Mouse (Mus musculus) cerebellum, adult 18-20 months (tissue): ENCODE data around the gene Arhgap9.
A peak's percentile ranks its signal among the peaks of the same experiment; 100 is the strongest.

ENCODE experiments used
- DNase-seq, 2 experiments: peaks; one replicate each; pipeline ENCODE4 v3.0.0; 2021

Arhgap9 gene

DNA sequence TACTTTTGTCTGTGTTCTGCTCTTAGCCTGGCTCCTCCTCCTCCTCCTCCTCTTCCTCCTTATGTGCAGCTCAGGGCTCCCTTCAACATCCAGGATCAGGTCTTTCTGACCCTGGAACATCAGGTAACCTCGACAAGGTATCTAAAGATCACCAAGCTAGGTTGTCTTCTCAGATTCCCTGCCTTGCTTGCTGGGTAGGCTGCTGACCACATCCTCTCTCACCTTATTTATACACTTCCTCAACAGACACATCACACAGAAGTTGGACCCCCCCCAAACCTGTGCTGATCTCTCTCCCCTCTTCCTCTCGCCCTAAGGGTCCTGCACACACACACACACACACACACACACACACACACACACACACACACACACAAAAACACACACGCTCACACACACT, at the start of gene Arhgap9:
Gene Arhgap9 (plus strand): TSS at position 344 of the 400 bp plus-strand sequence.
- DNase-seq = no peak

DNA sequence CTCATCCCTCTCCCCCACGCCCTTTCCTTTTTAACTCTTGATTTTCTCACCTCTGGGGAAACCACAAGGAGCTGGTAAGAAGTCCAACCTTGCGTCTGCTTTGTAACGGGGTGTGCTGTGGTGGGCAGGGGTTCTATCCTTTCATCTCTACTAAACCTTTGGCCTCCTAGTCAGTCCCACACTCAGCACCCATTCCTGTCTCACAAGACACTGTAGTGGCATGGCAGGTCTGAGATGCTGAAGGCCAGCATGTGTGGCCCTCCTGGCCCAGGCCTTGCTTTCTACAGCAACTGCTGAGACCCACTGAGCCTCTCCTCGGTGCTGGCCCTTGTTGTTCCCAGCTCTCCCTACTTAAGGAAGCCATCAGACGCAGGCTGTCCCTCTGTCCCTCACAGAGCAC, 49.4 kb upstream of the Arhgap9 start:
- DNase-seq = no peak

DNA sequence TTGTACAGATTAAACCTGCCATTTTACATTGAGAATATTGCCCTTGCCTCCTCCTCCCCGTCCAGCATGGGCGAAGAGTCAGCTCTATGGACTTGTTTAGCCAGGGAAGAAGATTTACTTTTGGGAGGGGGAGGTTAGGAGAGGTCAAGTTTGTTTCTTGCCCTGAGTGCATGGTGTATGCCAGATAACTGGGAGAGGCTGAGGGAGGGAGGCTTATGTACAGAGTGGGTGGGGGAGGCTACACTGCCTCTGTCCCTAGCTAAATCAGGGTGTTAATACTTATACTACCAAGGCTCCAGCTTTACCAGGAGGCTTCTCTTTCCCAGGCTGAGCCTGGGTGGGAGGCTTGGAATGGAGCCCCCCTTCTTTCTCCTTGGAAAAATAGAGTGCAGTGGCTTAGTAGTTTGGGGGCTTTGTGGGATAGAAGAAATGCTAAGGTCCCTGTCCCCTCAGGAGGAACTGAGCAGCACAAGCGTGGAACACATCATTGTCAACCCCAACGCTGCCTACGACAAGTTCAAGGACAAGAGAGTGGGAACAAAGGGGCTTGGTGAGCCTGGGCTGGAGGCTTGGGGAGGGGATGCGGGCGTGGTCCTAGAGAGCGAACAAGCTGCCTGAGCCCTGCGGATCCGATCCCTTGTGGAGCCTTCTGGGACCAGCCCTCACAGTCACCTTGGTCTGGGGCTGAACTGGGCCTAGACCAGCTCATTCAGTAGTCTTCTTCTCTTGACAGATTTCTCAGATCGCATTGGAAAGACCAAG, 47.3 kb upstream of the Arhgap9 start:
- no peak for DNase-seq

DNA sequence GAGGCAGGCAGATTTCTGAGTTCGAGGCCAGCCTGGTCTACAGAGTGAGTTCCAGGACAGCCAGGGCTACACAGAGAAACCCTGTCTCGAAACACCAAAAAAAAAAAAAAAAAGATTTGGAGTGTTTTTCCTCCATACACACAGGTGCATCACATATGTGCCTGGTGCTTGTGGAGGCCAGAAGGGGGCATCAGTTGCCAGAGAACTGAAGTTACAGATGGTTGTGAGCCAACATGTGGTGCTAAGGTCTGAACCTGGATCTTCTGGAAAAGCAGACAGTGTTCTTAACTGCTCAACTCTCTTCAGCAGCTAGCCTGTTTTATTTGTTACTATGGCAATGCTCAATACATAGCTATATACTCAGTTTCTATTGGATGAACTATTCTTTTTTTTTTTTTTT, 42.0 kb upstream of the Arhgap9 start:
- DNase-seq = no peak

DNA sequence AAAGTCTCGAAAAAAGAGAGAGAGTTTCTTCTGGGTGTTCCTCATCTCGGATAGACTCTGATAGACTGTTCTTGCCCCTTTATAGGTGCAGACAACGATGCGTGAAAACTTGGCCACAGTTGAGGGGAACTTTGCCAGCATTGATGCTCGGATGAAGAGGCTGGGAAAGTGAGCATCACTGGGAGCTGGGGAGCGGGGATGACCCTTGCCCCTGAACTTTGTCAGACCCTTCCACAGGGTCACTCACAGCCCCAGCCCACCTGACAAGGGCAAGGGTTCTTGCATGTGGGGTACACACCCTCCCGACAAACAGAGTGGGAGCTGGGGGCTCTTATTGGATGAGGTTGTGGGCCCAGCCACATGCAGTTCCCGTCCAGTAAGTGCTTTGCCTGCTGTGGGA, 40.4 kb upstream of the Arhgap9 start:
- no peak for DNase-seq

DNA sequence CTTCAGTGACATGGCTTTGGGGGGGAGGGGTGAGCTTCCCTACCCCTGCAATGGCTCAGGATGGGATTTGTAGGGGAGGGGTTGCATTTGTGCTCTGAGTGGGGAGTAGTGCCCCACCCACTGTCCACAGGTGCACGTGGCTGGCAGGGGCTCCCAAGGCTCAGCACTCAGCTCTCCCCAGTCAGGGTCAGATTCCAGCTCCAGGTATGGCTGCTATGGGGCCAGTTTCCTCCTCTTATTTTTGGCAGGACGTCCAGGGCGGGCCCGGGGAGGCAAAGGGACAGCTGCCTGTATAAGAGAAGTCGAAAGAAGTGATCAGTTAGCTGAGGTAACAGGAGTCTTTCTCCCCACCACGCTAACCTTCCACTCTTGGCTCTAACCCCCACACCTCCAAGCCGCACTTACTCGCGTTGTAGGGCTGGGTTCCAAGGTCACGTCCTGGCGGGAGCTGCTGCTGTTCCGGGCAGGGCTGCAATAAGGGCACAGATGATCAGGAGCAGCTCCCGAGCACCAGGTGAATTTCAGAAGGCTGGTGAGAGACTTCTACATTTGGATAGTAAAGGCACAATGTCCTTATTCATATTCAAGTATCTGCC, 39.0 kb upstream of the Arhgap9 start:
- DNase-seq = no peak

DNA sequence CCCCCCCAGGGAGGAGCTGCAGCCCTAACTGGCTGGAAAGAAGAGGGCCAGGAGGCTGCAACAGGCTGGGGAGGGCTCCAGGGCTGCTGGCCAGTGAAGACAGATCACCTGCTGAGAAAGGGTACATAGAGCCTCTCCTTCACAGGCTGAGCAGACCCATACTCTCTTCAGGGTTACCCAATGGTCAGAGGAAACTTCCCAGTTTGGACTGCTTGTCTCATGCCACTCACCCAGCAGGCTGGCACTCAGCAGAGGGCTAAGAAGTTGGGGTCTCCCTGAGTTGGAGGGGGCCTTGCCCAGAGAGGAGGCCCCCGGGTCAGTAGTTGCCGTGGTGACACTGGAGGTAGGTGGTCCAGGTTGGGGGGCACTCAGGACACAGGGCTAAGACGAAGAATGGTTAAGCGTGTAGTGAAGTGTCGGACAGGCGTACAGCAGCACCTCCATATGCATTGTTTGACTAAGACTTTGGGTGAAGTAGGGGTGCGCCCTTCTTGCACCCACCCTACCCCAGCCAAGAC, 37.6 kb upstream of the Arhgap9 start:
- DNase-seq = no peak

DNA sequence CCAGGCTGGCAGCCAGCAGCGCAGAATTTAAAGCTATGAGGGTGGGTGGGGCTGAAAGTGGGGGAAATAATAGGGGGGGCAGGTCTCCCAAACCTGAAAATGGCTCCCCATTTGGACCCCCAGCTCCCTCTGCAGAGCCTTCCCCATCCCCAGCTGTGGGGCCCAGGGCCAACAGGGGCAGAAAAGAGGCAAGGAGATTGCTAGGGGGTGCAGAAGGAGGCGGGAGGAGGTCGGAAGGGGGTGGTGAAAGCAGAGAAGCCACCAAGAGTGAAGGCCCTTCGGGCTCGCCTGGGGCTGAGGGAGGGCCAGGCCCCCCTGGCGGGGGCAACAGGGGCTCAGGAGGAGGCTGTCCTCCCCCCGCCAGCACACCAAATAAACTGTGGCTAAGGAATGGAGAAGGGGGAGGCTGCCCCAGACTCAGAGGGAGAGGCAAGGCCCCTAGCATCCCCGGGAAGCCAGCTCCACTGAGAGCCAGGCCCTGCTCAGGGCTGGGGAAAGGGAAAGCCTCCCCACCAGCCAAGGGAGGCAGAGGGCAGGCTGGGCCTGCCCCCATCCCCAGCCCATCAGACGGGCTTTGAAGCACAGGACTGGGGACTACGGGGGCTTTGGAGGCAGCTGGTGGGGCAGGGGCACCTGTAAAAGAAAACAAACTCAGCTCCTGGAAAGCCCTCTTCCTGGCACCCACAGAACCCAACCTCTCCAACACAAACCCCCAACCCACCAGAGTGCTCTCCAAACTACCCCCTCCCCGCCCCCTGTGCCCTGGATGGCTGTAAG, 36.9 kb upstream of the Arhgap9 start:
- no peak for DNase-seq

DNA sequence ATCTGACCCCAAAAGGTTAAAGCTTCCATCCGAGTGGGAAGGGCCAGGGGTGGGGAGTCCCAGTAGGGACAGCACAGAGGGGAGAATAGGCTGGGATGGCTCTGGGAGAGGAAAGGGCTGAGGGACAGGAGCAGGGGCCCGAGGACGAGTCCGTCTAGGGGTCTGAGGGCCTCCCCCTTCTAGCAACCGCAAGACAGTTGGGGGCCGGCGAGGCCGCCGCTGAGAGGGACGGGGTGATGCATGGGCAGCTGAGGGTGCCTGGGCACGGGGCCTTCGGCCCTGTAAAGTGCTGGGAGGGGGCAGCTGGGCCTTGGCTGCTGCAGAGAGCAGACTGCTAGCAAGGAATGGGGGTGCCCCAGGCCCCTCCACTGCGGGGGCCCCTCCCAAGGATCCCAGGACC, 36.1 kb upstream of the Arhgap9 start:
- DNase-seq = peak in 1 of 2 experiments; percentile 22

DNA sequence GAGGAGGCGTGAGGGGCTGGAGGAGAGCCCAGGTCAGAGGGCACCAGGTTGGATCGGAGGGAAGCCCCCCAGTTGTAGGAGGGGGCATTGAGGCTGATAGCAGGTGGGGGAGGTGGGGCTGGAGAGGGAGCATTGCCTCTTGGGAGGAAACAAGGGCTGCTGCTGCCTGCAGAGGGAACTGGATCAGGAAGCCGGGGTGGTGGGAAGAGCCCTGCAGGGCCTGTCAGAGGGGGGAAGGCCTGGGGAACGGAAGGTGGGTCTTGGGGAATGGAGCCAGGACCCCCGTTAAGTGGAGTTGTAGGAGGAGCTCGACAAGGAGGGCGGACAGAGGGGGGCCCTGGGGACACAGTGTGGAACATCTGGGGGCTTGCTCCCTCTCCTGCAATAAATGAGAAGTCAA, 35.6 kb upstream of the Arhgap9 start:
- no peak for DNase-seq

DNA sequence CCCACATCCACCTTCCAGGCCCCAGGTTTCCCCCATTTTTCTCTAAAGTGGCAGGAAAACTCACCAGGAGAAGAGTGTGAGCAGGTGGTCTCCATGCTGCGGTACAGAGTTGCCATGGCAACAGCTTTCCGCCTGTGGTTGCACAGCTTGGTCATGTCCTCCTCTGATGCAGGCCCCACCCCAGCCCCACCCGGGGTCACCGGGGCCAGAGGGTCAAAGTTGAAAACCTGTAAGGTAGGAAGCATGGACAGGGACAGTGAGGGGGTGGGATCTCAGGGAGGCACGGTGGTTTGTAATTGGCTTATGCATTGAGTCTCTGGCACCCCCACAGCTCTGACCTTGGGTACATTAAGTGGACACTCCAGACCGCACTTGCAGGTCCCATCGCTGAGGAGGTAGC, 35.0 kb upstream of the Arhgap9 start:
- peak in 1 of 2 experiments; percentile 23 for DNase-seq

DNA sequence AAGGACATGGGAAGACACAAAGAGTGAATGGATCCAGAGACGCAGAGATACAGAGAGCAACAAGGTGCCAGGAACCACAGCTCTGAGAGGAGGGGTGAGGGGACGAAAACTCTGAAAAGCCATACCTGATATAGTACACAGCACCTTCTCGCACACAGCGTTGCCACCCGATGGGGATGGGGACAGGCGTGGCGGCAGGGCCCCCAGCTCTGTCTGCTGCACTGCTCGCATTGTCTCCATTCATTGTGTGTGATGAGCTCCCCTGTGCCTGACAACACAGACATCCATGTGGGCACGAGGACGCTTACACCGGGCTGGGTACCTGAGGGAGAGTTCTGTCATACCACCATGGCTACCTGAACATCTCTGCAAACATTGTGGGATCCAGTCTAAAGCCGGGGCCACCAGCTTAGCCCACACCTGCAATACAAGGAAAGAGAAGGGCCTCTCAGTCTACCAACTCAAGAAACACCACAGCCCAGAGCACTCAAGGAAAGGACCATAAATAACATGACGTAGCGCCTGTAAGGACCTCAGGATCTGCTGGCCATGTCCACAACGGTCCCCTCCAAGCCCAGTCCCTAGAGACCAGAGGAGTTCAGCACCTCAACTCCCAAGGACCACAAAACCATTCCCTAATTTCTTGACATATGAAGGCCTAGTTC, 34.4 kb upstream of the Arhgap9 start:
- DNase-seq = peak in 1 of 2 experiments; percentile 26

DNA sequence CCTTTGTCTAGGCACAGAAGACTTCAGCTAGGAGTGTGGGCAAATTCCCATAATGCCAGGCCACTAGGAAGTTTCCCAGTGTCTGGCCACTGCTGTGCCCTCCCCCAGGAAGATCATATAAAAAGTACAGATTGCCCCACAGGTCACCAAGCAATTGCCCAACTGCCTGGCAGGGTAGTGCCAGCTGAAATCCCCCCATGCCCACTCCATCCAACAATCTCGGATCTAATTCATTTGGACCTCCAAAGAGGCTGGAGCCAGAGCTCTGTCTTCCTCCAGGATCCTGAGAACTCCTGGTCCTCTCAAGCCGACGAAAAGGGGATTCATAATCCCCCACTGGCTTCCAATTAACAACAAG, 33.8 kb upstream of the Arhgap9 start:
- DNase-seq = peak in 1 of 2 experiments; percentile 31

DNA sequence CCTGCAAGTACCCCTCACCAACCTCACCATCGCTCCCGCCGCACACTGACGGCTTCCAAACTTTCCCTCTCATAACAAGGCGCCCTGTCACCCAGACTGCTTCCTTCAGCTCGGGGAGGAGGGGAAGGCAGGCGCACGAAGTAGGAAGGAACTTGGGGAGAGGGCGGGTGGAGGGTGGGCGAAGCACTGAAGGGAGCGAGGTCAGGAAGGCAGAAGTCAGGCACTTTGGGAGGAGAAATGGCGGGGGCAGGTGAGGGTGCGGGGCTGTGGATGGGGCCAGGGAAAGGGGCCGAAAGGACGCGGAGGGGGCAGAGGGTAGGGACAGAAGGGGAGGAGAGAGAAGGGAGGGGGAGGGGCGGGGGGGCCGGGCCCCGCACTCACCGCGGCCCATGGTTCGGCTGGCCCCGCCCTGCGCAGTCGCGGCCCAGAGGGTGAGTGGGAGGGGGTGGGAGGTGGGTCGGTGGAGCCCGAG, 33.4 kb upstream of the Arhgap9 start:
- DNase-seq = peak in 1 of 2 experiments; percentile 55

DNA sequence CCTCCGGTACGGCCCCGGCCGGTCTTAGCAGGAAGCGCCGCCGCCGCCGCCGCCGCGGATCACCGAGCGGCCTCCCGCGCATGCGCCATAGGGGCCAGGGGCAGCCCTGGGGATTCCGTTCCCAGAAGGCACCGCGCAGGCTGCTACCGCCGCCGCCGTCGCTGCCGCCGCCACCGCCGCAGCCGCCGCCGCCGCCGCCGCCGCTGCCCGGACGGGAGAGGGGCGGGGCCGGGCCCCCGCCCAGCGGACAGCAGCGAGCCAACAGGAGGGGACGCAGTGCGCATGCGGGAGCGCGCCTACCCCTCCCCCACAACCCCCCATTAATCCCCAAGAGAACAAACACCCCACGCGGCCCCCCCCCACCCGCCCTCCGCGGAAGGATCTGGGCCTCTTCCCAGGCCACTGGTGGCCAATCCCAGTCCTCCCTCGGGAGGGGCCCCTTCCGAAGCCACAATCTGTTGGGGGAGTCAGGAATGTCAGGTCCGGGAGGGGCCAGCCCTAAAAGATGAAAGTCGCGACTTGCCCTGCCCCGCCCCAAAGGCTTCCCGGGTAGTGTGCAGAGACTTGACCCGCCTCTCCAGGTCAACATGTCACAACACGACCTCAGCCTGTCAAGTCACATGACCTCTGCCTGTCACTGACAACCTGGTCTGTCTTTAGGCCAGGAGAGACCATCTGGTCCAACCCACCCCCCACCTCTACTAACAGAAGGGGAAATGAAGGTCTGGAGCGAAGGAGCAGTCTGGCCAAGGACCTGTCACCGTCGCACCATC, 32.8 kb upstream of the Arhgap9 start, which contains the start of gene Mbd6:
Gene Mbd6 (minus strand): TSS at position 219 of the 773 bp plus-strand sequence.
- DNase-seq = peak; percentile 88 to 94

DNA sequence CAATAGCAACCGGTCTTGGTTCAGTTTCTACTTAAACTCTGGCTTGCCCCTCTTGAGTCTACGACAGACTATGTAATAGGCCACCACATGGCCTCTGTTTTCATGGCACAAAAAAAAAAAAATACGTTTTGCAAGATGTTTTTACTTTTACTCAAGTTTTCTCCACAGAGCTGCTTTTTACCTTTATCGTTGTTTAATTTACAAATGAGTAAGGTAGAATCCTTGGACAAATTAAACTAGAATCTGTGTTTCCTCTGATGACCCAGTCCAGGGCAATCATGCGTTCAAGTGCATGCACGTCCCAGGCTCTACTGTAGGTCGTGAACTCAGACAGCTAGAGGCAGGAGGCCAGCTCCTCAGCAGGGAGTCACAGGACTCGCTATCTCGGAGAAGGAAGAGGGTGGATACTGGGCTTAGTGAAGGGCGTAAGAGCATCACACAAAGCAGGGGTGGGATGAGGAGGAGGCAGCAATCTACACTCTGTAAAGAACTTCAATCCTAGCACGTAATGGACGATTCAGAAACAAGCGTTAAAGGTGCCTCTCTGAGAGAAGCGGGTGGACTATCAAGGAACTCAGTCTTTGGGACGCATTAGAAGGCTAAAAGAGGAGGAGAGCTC, 32.1 kb upstream of the Arhgap9 start:
- peak; percentile 78 to 81 for DNase-seq

DNA sequence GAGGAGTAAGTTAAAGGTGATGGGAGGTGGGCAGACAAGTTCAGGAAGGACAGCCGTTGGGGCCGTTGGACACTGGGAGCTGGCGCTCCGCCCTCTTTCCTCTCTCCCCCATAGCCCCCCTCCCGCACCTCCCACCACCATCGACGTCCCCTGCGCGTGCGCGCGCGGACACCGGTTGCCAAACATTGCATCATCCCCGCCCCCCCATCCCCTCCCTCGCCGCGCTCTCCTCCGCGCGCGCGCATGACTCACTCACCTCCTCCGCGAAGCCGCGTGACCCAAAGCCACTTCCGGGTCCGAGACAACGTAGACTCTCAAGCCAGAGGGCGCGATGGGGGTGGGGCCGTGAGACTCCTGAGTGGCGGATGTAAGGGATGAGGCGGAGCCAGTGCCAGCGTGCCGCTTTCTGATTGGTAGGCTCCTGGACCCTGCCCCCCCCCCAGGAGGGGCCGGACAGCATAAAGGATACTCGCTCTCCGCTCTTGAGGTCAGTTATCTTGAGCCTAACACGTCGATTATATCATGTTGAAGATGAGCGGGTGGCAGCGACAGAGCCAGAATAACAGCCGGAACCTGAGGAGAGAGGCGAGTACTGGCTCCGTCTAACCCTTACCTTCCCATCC, 31.3 kb upstream of the Arhgap9 start:
- peak; percentile 100 for DNase-seq

DNA sequence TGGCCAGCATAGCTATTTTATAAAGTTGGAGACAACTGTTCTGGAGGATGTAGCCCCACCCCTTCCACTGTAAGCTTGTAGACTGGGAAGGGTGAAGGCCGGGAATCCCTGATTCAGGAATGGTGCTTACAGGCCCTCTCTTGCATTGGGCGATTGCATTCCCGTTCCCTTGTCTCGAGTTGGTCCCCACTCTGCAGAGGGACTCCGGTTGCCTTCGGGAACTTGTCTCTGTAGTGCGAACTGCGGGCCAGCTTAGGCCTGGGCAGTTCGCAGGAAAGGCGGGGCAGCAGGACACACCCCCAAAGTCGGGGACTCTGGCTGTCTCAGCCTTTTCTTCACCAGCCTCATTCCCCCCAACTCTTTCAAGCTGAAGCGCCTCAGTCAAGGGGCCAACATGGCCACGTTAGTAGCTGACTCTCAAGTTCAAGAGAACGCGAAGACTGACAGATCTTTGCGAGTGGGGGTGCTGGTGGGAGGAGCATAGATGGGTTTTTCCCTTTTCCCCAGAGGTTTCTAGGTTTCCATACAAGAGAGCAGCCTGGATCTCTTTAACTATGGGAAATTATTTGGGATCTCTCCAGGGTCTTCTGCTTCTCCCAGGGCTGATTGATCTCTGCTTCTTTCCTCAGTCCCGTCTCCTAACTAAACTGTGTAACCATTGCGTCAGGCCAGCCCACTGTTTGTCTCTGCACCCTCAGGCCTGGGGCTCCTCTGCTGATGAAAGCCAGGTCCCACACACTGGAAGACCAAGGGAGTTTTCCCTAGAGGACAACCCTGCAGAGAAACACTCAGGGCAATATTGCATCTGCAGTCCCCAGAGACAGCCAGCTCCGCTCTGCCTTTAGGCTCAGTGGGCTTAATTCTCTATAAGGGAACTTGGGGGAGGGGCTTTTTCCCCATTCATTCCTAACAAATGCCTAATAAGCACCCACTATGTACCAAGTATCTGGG, 30.6 kb upstream of the Arhgap9 start:
- peak in 1 of 2 experiments; percentile 58 for DNase-seq

DNA sequence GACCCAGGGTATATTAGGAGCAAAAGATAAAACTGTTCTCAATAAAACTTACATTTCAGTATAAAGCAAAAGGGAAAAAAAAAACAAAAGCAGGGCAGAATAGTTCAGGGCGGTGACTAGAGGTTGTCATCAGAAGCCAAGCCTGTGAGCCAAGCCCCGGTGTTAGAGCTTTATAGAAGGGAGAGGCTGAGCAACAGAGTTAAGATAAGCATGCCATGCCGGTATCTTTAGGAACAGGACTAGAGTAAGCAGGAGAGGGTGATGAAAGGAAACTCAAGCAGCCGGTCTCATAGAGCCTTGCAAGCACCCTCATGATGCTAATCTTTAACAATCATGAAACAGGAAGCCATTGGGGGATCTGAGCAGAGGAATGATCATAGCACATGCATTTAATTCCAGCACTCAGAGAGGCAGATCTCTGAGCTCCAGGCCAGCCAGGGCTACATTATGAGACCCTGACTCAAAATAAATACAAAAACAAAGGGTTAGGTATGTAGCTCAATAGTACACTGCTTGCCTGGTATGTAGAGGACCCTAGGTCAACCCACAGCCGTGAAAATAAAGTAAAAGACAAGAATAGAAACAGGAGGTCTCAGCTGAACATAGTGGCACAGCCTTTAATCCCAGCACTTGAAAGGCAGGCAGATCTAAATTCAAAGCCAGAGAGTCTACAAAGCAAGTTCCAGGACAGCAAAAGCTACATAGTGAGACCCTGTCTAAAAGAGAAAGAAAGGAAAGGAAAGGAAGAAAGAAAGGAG, 29.7 kb upstream of the Arhgap9 start:
- DNase-seq = no peak
